Mouse (Mus musculus) limb, embryonic 13.5 days (tissue): ENCODE data around the gene Bpgm. TPM values are rescaled to one million over a fixed set of nuclear protein-coding genes. Genes with fewer than 3 reads are reported as not detected.

Source experiments
- ATAC-seq: fragments of 200-750 bp; cut with Nextera tagmentation; 2 replicates; pipeline ENCODE4 v1.8.0; 2017; ENCODE audit warnings: low read depth, moderate number of reproducible peaks, moderate TSS enrichment; ENCODE audit not compliant: low FRiP score
- H3K27ac ChIP-seq: fragments of 300-500 bp; sonication (generic); 2 replicates; pipeline ENCODE4 v1.5.1; 2015; ENCODE audit warnings: inconsistent platforms, mild to moderate bottlenecking, moderate library complexity
- H3K27me3 ChIP-seq: fragments of 300-500 bp; sonication (generic); 2 replicates; pipeline ENCODE4 v1.6.1; 2015; ENCODE audit warnings: mild to moderate bottlenecking, inconsistent platforms
- H3K36me3 ChIP-seq: fragments of 300-500 bp; sonication (generic); 2 replicates; pipeline ENCODE4 v1.6.1; 2015; ENCODE audit warnings: inconsistent platforms, mild to moderate bottlenecking, moderate library complexity
- H3K4me1 ChIP-seq: fragments of 300-500 bp; sonication (generic); 2 replicates; pipeline ENCODE4 v1.6.1; 2015; ENCODE audit warnings: inconsistent platforms
- H3K4me2 ChIP-seq: fragments of 300-500 bp; sonication (generic); replicated peaks from 2 replicates; pipeline ENCODE4 v1.6.1; 2015; ENCODE audit warnings: inconsistent platforms, mild to moderate bottlenecking, moderate library complexity
- H3K4me3 ChIP-seq: fragments of 300-500 bp; sonication (generic); 2 replicates; pipeline ENCODE4 v1.5.1; 2015; ENCODE audit warnings: moderate library complexity, mild to moderate bottlenecking, inconsistent platforms
- H3K9ac ChIP-seq: fragments of 300-500 bp; sonication (generic); 2 replicates; pipeline ENCODE4 v1.6.1; 2015; ENCODE audit warnings: mild to moderate bottlenecking, inconsistent platforms
- H3K9me3 ChIP-seq: fragments of 300-500 bp; sonication (generic); 2 replicates; pipeline ENCODE4 v1.6.1; 2016; ENCODE audit warnings: inconsistent platforms
- WGBS: fragments of 180-500 bp; shearing (Covaris S2); methylation state at CpG from one replicate; pipeline ENCODE4 v1.1.7; 2015; 5-methylcytosine and 5-hydroxymethylcytosine counted together
- polyA plus RNA-seq: library from polyadenylated mRNA; unstranded; fragments of >200 nt; fragmentation: Nextera tagmentation; extraction: Ambion mirVana; gene quantifications from 2 replicates; pipeline ENCODE4 v1.2.1, GENCODE M21; 2015

The Bpgm gene
- polyA plus RNA-seq, 1 experiment from 2014 or later, result 41.4 TPM

GRCm38 (mm10) chr6:34493327-34494095 is 17.5 kb downstream of the Bpgm start:
- Histone ChIP-seq H3K27me3 (no peaks in the 10 kb centered on the region), H3K9ac (no peak overlapping the region), H3K4me2 (no peak overlapping the region), H3K9me3 (no peaks in the 10 kb centered on the region), H3K4me1 (peaks cover 51% of the 10 kb centered on the region), H3K4me3 (no peak overlapping the region), H3K27ac (peak overlapping the region; percentile 22), H3K36me3 (peaks cover 8% of the 10 kb centered on the region)
- ATAC-seq, result 0 out of 2 replicates have a peak, but pooled peaks have one; percentile 55
- WGBS, result 68% methylated on average over 21 of the region's 21 CpGs

GRCm38 (mm10) chr6:34495140-34495551 is 19.1 kb downstream of the Bpgm start:
- Histone ChIP-seq H3K4me2 (peak overlapping the region; percentile 30), H3K27ac (peak overlapping the region; percentile 59; the same call in 1 of the 2 replicates), H3K9ac (peak overlapping the region; percentile 13; the same call in 1 of the 2 replicates), H3K9me3 (no peaks in the 10 kb centered on the region), H3K36me3 (peaks cover 5% of the 10 kb centered on the region), H3K27me3 (no peaks in the 10 kb centered on the region), H3K4me3 (no peak overlapping the region), H3K4me1 (peaks cover 54% of the 10 kb centered on the region)
- WGBS, result 28% methylated on average over 7 of the region's 7 CpGs
- no peak for ATAC-seq

- Histone ChIP-seq H3K27ac (no peak overlapping the region), H3K4me3 (no peak overlapping the region), H3K9me3 (no peaks in the 10 kb centered on the region), H3K36me3 (0 out of 2 replicates have a peak, but pooled peaks cover 2% of the 10 kb centered on the region), H3K4me1 (peaks cover 54% of the 10 kb centered on the region), H3K9ac (no peak overlapping the region), H3K27me3 (no peaks in the 10 kb centered on the region), H3K4me2 (no peak overlapping the region)
- no peak for ATAC-seq
- 48% methylated on average over 5 of the region's 5 CpGs for WGBS
Observed at GRCm38 (mm10) chr6:34497991-34498625, 22.1 kb downstream of the Bpgm start.

- Histone ChIP-seq H3K4me3 (no peak overlapping the region), H3K4me1 (peaks cover 16% of the 10 kb centered on the region), H3K27ac (no peak overlapping the region), H3K9ac (no peak overlapping the region), H3K9me3 (no peaks in the 10 kb centered on the region), H3K27me3 (no peaks in the 10 kb centered on the region), H3K4me2 (no peak overlapping the region), H3K36me3 (peaks cover 13% of the 10 kb centered on the region)
- no peak for ATAC-seq
- 87% methylated on average over 7 of the region's 7 CpGs for WGBS
Observed at GRCm38 (mm10) chr6:34502291-34502690, 26.3 kb downstream of the Bpgm start.

GRCm38 (mm10) chr6:34505957-34506356 is 29.9 kb downstream of the Bpgm start:
- no peak overlapping the region for H3K9ac ChIP-seq
- H3K4me1 ChIP-seq, result 0 out of 2 replicates have a peak, but pooled peaks cover 3% of the 10 kb centered on the region
- H3K9me3 ChIP-seq, result no peaks in the 10 kb centered on the region
- 72% methylated on average over 11 of the region's 11 CpGs for WGBS
- H3K4me2 ChIP-seq, result no peak overlapping the region
- no peak for ATAC-seq
- no peaks in the 10 kb centered on the region for H3K27me3 ChIP-seq
- H3K4me3 ChIP-seq, result no peak overlapping the region
- H3K36me3 ChIP-seq, result peaks cover 13% of the 10 kb centered on the region
- H3K27ac ChIP-seq, result no peak overlapping the region

GRCm38 (mm10) chr6:34507581-34507980 is 31.6 kb downstream of the Bpgm start:
- no peak overlapping the region for H3K9ac ChIP-seq
- no peak overlapping the region for H3K4me3 ChIP-seq
- H3K27me3 ChIP-seq, result no peaks in the 10 kb centered on the region
- peaks cover 5% of the 10 kb centered on the region; the same call in 1 of the 2 replicates for H3K4me1 ChIP-seq
- no peaks in the 10 kb centered on the region for H3K9me3 ChIP-seq
- H3K36me3 ChIP-seq, result peaks cover 13% of the 10 kb centered on the region
- ATAC-seq, result no peak
- no peak overlapping the region for H3K27ac ChIP-seq
- no peak overlapping the region for H3K4me2 ChIP-seq
- 82% methylated on average over 4 of the region's 4 CpGs for WGBS

- ATAC-seq, result no peak
- Histone ChIP-seq H3K27me3 (no peaks in the 10 kb centered on the region), H3K9ac (no peak overlapping the region), H3K9me3 (no peaks in the 10 kb centered on the region), H3K4me3 (no peak overlapping the region), H3K36me3 (peaks cover 13% of the 10 kb centered on the region), H3K4me2 (no peak overlapping the region), H3K4me1 (peaks cover 4% of the 10 kb centered on the region; the same call in 1 of the 2 replicates), H3K27ac (no peak overlapping the region)
- WGBS, result 80% methylated on average over 4 of the region's 4 CpGs
Observed at GRCm38 (mm10) chr6:34508016-34508415, 32.0 kb downstream of the Bpgm start.

GRCm38 (mm10) chr6:34510277-34510676 is 34.3 kb downstream of the Bpgm start:
- WGBS, result 95% methylated on average over 5 of the region's 5 CpGs
- ATAC-seq, result no peak

GRCm38 (mm10) chr6:34511410-34511809 is 35.4 kb downstream of the Bpgm start:
- H3K36me3 ChIP-seq, result no peaks in the 10 kb centered on the region
- H3K27ac ChIP-seq, result no peak overlapping the region
- no peak overlapping the region for H3K4me2 ChIP-seq
- WGBS, result 44% methylated on average over 2 of the region's 2 CpGs
- ATAC-seq, result peak; percentile 79
- H3K9me3 ChIP-seq, result no peaks in the 10 kb centered on the region
- H3K4me3 ChIP-seq, result no peak overlapping the region
- H3K4me1 ChIP-seq, result peaks cover 20% of the 10 kb centered on the region
- no peaks in the 10 kb centered on the region for H3K27me3 ChIP-seq
- no peak overlapping the region for H3K9ac ChIP-seq

More at GRCm38 (mm10) chr6:34510277-34510676, 34.3 kb downstream of the Bpgm start:
- H3K9me3 ChIP-seq, result no peaks in the 10 kb centered on the region
- no peak overlapping the region for H3K9ac ChIP-seq
- no peak overlapping the region for H3K4me2 ChIP-seq
- no peak overlapping the region for H3K27ac ChIP-seq
- H3K4me1 ChIP-seq, result peaks cover 10% of the 10 kb centered on the region
- peaks cover 5% of the 10 kb centered on the region; the same call in 1 of the 2 replicates for H3K36me3 ChIP-seq
- H3K27me3 ChIP-seq, result no peaks in the 10 kb centered on the region
- H3K4me3 ChIP-seq, result no peak overlapping the region

- Histone ChIP-seq H3K4me3 (no peak overlapping the region), H3K27me3 (no peaks in the 10 kb centered on the region), H3K9ac (no peak overlapping the region), H3K36me3 (no peaks in the 10 kb centered on the region), H3K4me2 (no peak overlapping the region), H3K27ac (no peak overlapping the region), H3K4me1 (peaks cover 27% of the 10 kb centered on the region), H3K9me3 (no peaks in the 10 kb centered on the region)
- ATAC-seq, result no peak
Observed at GRCm38 (mm10) chr6:34512741-34513140, 36.7 kb downstream of the Bpgm start.

GRCm38 (mm10) chr6:34514655-34515054 is 38.6 kb downstream of the Bpgm start:
- H3K4me1 ChIP-seq, result peaks cover 40% of the 10 kb centered on the region
- ATAC-seq, result no peak
- no peaks in the 10 kb centered on the region for H3K36me3 ChIP-seq
- WGBS, result 48% methylated on average over 5 of the region's 5 CpGs
- no peak overlapping the region for H3K4me3 ChIP-seq
- H3K9me3 ChIP-seq, result no peaks in the 10 kb centered on the region
- no peak overlapping the region for H3K9ac ChIP-seq
- H3K27ac ChIP-seq, result peak overlapping the region; percentile 55; the same call in 1 of the 2 replicates
- H3K4me2 ChIP-seq, result no peak overlapping the region
- no peaks in the 10 kb centered on the region for H3K27me3 ChIP-seq

GRCm38 (mm10) chr6:34515098-34515782 is 39.2 kb downstream of the Bpgm start:
- 51% methylated on average over 10 of the region's 10 CpGs for WGBS
- Histone ChIP-seq H3K4me3 (no peak overlapping the region), H3K4me1 (peaks cover 46% of the 10 kb centered on the region), H3K4me2 (no peak overlapping the region), H3K27me3 (no peaks in the 10 kb centered on the region), H3K9ac (no peak overlapping the region), H3K9me3 (no peaks in the 10 kb centered on the region), H3K36me3 (no peaks in the 10 kb centered on the region), H3K27ac (peak overlapping the region; percentile 55; the same call in 1 of the 2 replicates)
- ATAC-seq, result peak; percentile 58
